ENCODE assay signal across 22 mouse cellular contexts in the genomic region with DNA sequence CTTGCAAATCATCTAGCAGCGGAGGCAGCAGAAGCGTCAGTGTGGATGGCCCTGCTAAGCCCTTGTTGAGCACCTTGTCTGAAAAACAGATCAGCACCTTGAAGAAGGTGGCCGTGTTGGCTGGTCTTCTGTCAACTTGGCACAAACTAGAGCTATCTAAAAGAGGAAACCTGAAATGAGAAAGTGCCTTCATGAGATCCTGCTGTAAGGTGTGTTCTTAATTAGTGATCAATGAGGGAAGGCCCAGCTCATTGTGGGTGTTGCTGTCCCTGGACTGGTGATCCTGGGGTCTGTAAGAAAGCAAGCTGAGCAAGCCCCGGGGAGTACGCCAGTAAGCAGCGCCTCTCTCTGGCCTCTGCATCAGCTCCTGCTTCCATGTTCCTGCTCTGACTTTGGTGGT. TPM values are rescaled to one million over a fixed set of nuclear protein-coding genes. Genes with fewer than 3 reads are reported as not detected.
DNase-seq lines count a peak whose midpoint lies in the region; ATAC-seq lines count a peak whose summit lies in the region.
"Had no signal": no experiment of that assay in that cellular context is flagged by ENCODE, and none has a peak within 500 bp of the region (broad histone marks: within the 10 kb centered on the region; RNA-seq: fewer than 3 reads in every experiment).

No protein-coding gene starts in this region.

- DNase-seq in heart, adult 11 months, result peak; percentile 62
- no peak for DNase-seq in heart, postnatal 14 days
- DNase-seq in 3T3-L1 (ENCODE audit: low read depth, low spot score), result peak; percentile 92
- DNase-seq in brain, adult 2 months (ENCODE audit: low read depth, low spot score), result peak; percentile 29
- no peak for DNase-seq in frontal cortex, adult 2 months (ENCODE audit: extremely low spot score in 1 of 2, low spot score in 1 of 2)
- DNase-seq: adrenal gland, adult 2 months; adrenal gland, adult 8-10 months; adrenal gland, postnatal 10 days; adrenal gland, postnatal 14 days; adrenal gland, postnatal 25 days; adrenal gland, postnatal 36 days; B cell, adult 2 months; cerebellum, adult 11 months; cerebellum, adult 11-12 months; cerebellum, adult 18-20 months; cerebellum, adult 2 months; cerebellum, adult 8-10 months; cerebellum, adult 9-10 months had no signal

- intact Hi-C loops in heart, postnatal 14 days (cut with DNase I), result no loop called here

- ATAC-seq in cerebellum, adult (ENCODE audit: insufficient number of reproducible peaks, low FRiP score, low TSS enrichment), result no peak
- ATAC-seq: activated CD4-positive, CD25-positive, alpha-beta regulatory T cell, adult 4 months; CD4-positive, CD25-positive, alpha-beta regulatory T cell, adult 4 months; Patski had no signal

RNA-seq across cellular contexts. Expression of a gene that starts 4.1 kb away (rescaled TPM):
- total RNA-seq in heart, postnatal 14 days (2021), result 10 to 100 TPM; 43.6 to 43.8 TPM
- polyA plus RNA-seq in frontal cortex, adult 2 months (2012; rRNA removed), result 64.5 and 68.6 TPM in 2 replicates

Comparison
In these comparisons a context has a peak if more than half of its experiments do, and no peak if none do; other contexts are left out.
1. DNase-seq: peak in heart, adult 11 months (single experiment), 3T3-L1 (single experiment) and brain, adult 2 months (single experiment); none in heart, postnatal 14 days (0 of 2) and frontal cortex, adult 2 months (0 of 2).